Mouse (Mus musculus): ENCODE results near the gene Myl6.

- TF ChIP-seq CTCF (IDR thresholded peaks at IDR 0.05; ENCODE audit: borderline replicate concordance, control insufficient read depth, extremely low read depth, insufficient read depth, low read length, poor library complexity) (peak; percentile 80; the same call in 1 of the 2 replicates), POLR2A (IDR thresholded peaks at IDR 0.05; ENCODE audit: control insufficient read depth, extremely low read depth, insufficient read depth, low read length, poor library complexity) (peak; percentile 53)
These were observed 35.1 kb downstream of the Myl6 start, which contains the start of gene Smarcc2 for GRCm38 (mm10) chr10:128458719-128459408.
